Mouse (Mus musculus) intestine, embryonic 14.5 days (tissue): ENCODE measurements at regions not wholly inside any gene's neighbourhood (a gene's known extent, or its start where the extent isn't known, plus 50 kb on each side); places are given as distances from the start of the nearest gene placed in this dataset.

Source experiments
- ATAC-seq: fragments of 200-750 bp; cut with Nextera tagmentation; replicated peaks from 2 replicates; pipeline ENCODE4 v1.8.0; 2017; ENCODE audit warnings: low read depth, moderate number of reproducible peaks, moderate TSS enrichment, moderate library complexity; ENCODE audit not compliant: low FRiP score, low TSS enrichment
- DNase-seq: peaks from one replicate; pipeline ENCODE4 v3.0.0-alpha.2; 2018; ENCODE audit warnings: low spot score
- H3K27ac ChIP-seq: fragments of 300-500 bp; sonication (generic); 2 replicates; pipeline ENCODE4 v1.5.1; 2014; ENCODE audit warnings: low read depth, mild to moderate bottlenecking, control low read depth
- H3K27me3 ChIP-seq: fragments of 300-500 bp; sonication (generic); replicated peaks from 2 replicates; pipeline ENCODE4 v1.6.1; 2014; ENCODE audit warnings: low read length, control low read depth; ENCODE audit not compliant: control insufficient read depth, insufficient read depth
- H3K36me3 ChIP-seq: fragments of 300-500 bp; sonication (generic); 2 replicates; pipeline ENCODE4 v1.6.1; 2014; ENCODE audit warnings: low read length, control low read depth; ENCODE audit not compliant: control insufficient read depth, insufficient read depth
- H3K4me1 ChIP-seq: fragments of 300-500 bp; sonication (generic); replicated peaks from 2 replicates; pipeline ENCODE4 v1.6.1; 2014; ENCODE audit warnings: low read length, control low read depth, mixed read lengths; ENCODE audit not compliant: control insufficient read depth, insufficient read depth
- H3K4me2 ChIP-seq: fragments of 300-500 bp; sonication (generic); 2 replicates; pipeline ENCODE4 v1.6.1; 2014; ENCODE audit warnings: low read length
- H3K4me3 ChIP-seq: fragments of 300-500 bp; sonication (generic); 2 replicates; pipeline ENCODE4 v1.5.1; 2014; ENCODE audit warnings: low read depth, low read length, control low read depth, mixed read lengths
- H3K9ac ChIP-seq: fragments of 300-500 bp; sonication (generic); 2 replicates; pipeline ENCODE4 v1.6.1; 2014; ENCODE audit warnings: mild to moderate bottlenecking, low read length
- H3K9me3 ChIP-seq: fragments of 300-500 bp; sonication (generic); 2 replicates; pipeline ENCODE4 v1.6.1; 2016; ENCODE audit warnings: low read length, control low read depth; ENCODE audit not compliant: control insufficient read depth
- WGBS: fragments of 180-500 bp; shearing (Covaris S2); extraction: QIAGEN DNeasy Blood & Tissue Kit; methylation state at CpG from one replicate; pipeline ENCODE4 v1.1.7; 2014; 5-methylcytosine and 5-hydroxymethylcytosine counted together

DNA sequence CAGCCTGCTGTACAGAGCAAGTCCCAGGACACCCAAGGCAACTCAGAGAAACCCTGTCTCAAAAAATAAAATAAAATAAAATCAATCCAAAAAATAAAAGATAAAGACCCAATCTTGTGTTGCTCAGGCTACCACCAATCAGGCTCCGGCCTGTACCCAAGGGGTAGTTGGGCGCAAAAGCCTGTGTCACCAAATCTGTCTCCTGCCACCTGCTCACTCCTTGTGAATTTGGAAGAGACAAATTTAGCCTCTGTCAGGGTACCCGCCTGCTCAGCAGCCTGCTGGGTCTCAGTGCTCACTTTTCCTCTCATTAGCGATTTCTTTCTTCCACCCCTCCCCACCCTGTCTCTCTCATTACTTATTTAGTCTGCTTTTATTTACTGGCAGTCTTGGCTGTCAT, 54.6 kb downstream of the Sox4 start:
- no peak for DNase-seq
- H3K4me1 ChIP-seq, result no peaks in the 10 kb centered on the region
- WGBS, result 86% methylated on average over 4 of the region's 4 CpGs

DNA sequence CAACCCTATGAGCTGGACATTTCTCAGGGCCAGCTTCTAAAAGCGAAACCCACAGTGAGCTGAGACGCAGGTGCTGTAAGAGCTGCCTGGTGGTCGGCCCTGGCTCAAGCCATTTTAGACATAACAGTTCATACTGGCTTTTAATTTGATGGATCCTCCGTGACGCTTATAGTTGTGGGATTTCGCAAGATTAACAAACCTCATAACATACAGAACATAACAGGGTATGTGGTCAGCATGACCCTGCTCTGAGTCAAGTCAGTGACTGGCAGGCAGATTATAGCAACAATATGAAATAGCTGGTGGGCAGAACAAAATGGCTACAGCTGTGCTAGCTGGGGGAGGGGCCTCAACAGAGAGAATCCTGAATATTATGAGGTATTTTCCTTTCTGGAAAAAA, 60.6 kb downstream of the Sox4 start:
- 87% methylated on average over 6 of the region's 6 CpGs for WGBS
- H3K27me3 ChIP-seq, result peaks cover 3% of the 10 kb centered on the region; the same call in 1 of the 2 replicates

More for the DNA sequence above, 54.6 kb downstream of the Sox4 start:
- Histone ChIP-seq H3K9me3 (peaks cover 8% of the 10 kb centered on the region; the same call in 1 of the 2 replicates), H3K27ac (no peak overlapping the region), H3K4me3 (no peak overlapping the region), H3K9ac (no peak overlapping the region), H3K27me3 (no peaks in the 10 kb centered on the region), H3K36me3 (no peaks in the 10 kb centered on the region), H3K4me2 (no peak overlapping the region)
- ATAC-seq, result no peak

DNA sequence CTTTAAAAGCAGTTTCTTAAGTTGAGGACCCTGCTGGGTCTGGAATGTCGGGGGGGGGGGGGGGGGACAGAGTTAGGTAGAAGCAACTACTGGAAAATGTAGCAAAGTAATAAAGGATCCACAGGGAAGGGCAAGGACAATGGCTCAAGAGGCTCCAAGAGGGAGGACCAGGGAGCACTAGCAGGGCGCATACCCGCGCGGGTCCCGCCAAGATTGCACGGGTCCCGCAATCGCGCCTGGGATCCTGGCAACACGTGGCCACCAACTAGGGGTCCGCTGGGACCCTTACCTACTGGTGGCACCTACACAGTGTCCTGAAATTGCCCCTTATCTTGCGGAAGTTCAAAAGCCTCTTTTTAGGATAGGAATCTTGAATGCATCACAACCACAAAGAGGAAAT, 66.4 kb downstream of the Sox4 start:
- Histone ChIP-seq H3K27me3 (peaks cover 24% of the 10 kb centered on the region), H3K4me2 (no peak overlapping the region), H3K4me3 (no peak overlapping the region), H3K9me3 (no peaks in the 10 kb centered on the region), H3K9ac (no peak overlapping the region), H3K36me3 (no peaks in the 10 kb centered on the region), H3K27ac (no peak overlapping the region), H3K4me1 (peaks cover 12% of the 10 kb centered on the region)
- ATAC-seq (no peak), DNase-seq (peak; percentile 47)
- 19% methylated on average over 13 of the region's 13 CpGs for WGBS

More for the DNA sequence above, 60.6 kb downstream of the Sox4 start:
- ATAC-seq (no peak), DNase-seq (peak; percentile 10)
- Histone ChIP-seq H3K4me3 (no peak overlapping the region), H3K27ac (no peak overlapping the region), H3K4me1 (no peaks in the 10 kb centered on the region), H3K9ac (no peak overlapping the region), H3K9me3 (peaks cover 8% of the 10 kb centered on the region; the same call in 1 of the 2 replicates), H3K36me3 (no peaks in the 10 kb centered on the region), H3K4me2 (no peak overlapping the region)

DNA sequence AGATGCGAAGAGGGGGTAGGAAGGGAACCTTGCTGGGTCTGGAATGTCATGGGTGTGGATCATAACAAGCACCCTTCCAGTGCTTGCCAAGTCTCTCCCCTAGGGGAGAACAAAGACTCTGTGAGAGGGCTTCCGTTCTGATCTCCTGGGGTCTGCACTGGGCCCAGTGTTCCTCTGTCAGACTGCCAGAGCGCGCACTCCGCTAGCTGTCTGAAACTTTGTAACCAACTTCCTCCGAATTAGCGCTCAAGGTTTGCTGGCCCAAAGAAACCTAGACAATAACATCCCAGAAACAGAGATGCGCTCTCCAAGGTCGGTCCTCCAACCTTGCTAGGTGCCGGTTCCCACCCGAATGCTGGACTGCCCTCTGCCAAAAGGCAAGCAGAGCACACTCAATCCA, 66.8 kb downstream of the Sox4 start:
- peaks cover 24% of the 10 kb centered on the region for H3K27me3 ChIP-seq
- ATAC-seq (no peak), DNase-seq (no peak)
- H3K4me3 ChIP-seq, result no peak overlapping the region
- no peaks in the 10 kb centered on the region for H3K36me3 ChIP-seq
- H3K27ac ChIP-seq, result no peak overlapping the region
- H3K9me3 ChIP-seq, result no peaks in the 10 kb centered on the region
- H3K4me1 ChIP-seq, result peaks cover 14% of the 10 kb centered on the region
- H3K4me2 ChIP-seq, result no peak overlapping the region
- 29% methylated on average over 11 of the region's 11 CpGs for WGBS
- H3K9ac ChIP-seq, result no peak overlapping the region

DNA sequence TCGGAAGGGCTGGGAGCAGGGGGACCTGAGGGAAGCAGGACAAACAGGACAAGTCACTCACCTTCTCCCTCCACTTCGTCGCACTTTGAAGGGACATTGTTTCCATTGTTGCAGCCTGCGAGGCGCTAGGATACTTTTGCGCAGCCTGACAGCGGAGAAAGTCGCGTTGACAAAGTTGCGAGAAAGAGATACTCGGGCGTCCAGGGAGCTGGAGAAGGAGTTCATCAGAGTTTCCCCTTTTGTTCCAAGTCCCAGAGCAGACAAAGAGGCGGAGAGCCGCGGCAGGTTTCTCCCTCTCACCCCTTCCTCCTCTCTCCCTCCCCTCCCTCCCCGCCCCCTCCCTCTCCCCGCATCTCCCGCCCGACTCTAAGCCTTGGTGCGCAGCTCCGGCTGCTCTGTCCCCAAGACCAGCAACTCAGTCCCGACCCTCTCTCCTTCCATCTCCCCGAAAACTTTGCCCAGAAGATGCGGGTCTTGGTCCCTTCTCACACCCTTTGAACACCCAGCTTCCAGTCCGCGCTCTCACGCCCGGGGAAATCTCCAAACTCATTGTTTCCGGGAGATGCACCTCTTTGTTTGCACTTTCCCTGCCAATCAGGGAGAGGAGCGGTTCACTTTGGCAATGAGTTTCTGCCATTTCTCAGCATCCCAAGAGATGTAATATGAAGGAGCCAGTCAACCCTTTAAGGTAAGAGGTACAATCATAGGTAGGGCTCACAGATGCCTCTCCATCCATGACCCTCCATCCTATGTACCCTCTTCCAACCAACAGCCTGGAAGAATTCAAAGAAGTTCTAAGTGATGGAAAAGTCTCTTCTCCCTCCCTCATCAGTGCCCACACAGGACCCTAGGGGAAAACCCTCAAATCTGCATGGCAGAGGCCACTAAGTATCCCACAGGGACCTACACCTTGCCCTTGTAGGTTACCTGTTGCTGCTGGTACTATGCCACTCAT, 68.2 kb downstream of the Sox4 start:
- H3K4me1 ChIP-seq, result peaks cover 15% of the 10 kb centered on the region
- H3K27me3 ChIP-seq, result peaks cover 24% of the 10 kb centered on the region
- peak overlapping the region; percentile 78 for H3K4me2 ChIP-seq
- DNase-seq (peak; percentile 83), ATAC-seq (peak; percentile 64)
- H3K9me3 ChIP-seq, result no peaks in the 10 kb centered on the region
- peak overlapping the region; percentile 63 for H3K9ac ChIP-seq
- H3K4me3 ChIP-seq, result peak overlapping the region; percentile 59
- under 1% methylated on average over 29 of the region's 30 CpGs for WGBS
- no peak overlapping the region for H3K27ac ChIP-seq
- H3K36me3 ChIP-seq, result no peaks in the 10 kb centered on the region

DNA sequence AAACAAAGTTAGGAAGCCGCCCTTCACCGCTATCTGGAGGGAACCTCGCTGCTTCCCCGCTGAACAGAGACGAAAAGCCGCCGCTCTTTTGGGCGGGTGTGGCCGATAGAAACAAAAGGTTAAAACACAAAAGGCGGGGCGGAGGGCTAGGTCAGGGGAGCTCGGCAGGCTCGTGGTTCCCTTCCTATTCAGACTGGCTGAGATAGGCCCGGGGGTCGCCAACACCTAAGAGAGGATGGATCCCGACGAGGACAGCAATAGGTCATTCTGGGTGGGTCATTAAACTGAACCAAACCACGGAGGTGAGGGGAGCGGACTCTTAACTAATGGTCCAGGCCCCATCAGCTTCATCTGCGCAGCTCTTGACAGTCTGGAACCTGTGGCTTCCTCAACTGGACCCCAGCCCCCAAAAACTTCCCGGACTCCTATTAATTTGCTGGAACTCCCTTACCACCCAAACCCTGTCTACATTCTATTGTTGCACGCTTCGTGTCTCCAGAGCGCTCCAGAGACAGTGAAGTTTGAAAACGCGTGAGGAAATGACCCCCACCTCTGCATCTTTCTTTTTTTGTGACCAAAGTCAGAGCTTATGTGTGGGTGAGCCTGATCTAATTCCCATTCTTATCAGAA, 69.2 kb downstream of the Sox4 start:
- no peaks in the 10 kb centered on the region for H3K9me3 ChIP-seq
- DNase-seq, result peak; percentile 68
- H3K36me3 ChIP-seq, result no peaks in the 10 kb centered on the region
- H3K4me2 ChIP-seq, result peak overlapping the region; percentile 78
- H3K27me3 ChIP-seq, result peaks cover 24% of the 10 kb centered on the region
- ATAC-seq, result no peak
- H3K9ac ChIP-seq, result peak overlapping the region; percentile 63
- peak overlapping the region; percentile 59 for H3K4me3 ChIP-seq
- no peak overlapping the region for H3K27ac ChIP-seq
- under 1% methylated on average over 26 of the region's 26 CpGs for WGBS
- peaks cover 15% of the 10 kb centered on the region for H3K4me1 ChIP-seq

DNA sequence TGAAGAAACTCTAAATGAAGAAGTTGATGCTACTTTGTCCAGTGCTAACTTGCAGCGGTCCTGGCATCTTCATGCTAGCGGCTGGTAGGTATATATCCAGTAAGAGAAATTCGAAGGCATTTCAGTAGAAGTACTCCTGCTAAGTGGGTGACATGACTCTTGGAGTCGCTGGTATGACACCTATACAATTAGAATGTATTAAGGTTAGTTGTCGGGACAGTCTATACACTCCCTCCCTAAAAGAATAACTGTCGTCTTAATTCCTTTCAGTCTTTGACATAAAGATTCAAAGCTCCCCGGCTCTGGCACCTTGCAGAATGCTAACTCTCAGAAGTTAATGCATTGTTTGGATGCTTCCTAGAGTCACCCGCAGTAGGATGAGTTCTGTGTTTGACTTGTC, 70.1 kb downstream of the Sox4 start:
- ATAC-seq (no peak), DNase-seq (no peak)
- peaks cover 15% of the 10 kb centered on the region for H3K4me1 ChIP-seq
- peak overlapping the region; percentile 59 for H3K4me3 ChIP-seq
- H3K36me3 ChIP-seq, result no peaks in the 10 kb centered on the region
- H3K9ac ChIP-seq, result no peak overlapping the region
- no peak overlapping the region for H3K27ac ChIP-seq
- 29% methylated on average over 8 of the region's 8 CpGs for WGBS
- no peaks in the 10 kb centered on the region for H3K9me3 ChIP-seq
- H3K4me2 ChIP-seq, result peak overlapping the region; percentile 78
- H3K27me3 ChIP-seq, result peaks cover 24% of the 10 kb centered on the region

DNA sequence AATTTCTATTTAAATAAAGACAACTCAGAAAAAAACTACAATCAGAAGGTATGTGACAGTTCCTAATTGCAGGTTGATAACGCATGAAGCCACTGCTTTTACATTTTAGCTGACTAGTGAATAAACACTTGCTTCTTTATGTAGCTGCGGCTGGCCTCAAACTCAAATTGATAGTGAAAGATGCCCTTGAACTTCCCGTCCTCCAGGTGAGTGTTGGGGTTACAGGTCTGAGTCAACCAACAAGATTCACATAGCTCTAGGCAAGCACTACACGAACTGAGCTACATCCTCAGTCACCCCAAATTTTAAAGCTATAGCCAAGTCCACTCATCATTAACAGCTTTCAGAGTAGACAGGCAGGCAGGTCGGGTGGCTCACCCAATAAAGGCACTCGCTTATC, 72.6 kb downstream of the Sox4 start:
- Histone ChIP-seq H3K9me3 (no peaks in the 10 kb centered on the region), H3K27me3 (peaks cover under 1% of the 10 kb centered on the region; the same call in 1 of the 2 replicates), H3K4me3 (no peak overlapping the region), H3K27ac (no peak overlapping the region), H3K9ac (no peak overlapping the region), H3K4me2 (0 out of 2 replicates have a peak overlapping the region, but pooled peaks have one; percentile 78), H3K36me3 (no peaks in the 10 kb centered on the region), H3K4me1 (peaks cover 11% of the 10 kb centered on the region)
- no peak for ATAC-seq
- WGBS, result 54% methylated on average over 6 of the region's 6 CpGs
- no peak for DNase-seq
